Mouse (Mus musculus) kidney, adult 2 months (tissue): ENCODE data around the gene Gm20219. TPM values are rescaled to one million over a fixed set of nuclear protein-coding genes. Genes with fewer than 3 reads are reported as not detected.

ENCODE experiments used
- DNase-seq: peaks from one replicate; pipeline ENCODE4 v3.0.0; 2021
- H3K27ac ChIP-seq: fragments of 200-500 bp; 2 replicates; pipeline ENCODE4 v1.5.1; 2012; ENCODE audit warnings: low read depth, low read length, control low read depth, inconsistent platforms; ENCODE audit not compliant: insufficient read depth
- H3K27me3 ChIP-seq: fragments of 200-500 bp; replicated peaks from 2 replicates; pipeline ENCODE4 v1.6.1; 2012; ENCODE audit warnings: mild to moderate bottlenecking, moderate library complexity, low read length, inconsistent platforms; ENCODE audit not compliant: control insufficient read depth, insufficient read depth
- H3K36me3 ChIP-seq: fragments of 200-500 bp; 2 replicates; pipeline ENCODE4 v1.6.1; 2012; ENCODE audit warnings: mild to moderate bottlenecking, moderate library complexity, low read length, inconsistent platforms; ENCODE audit not compliant: control insufficient read depth, insufficient read depth
- H3K4me1 ChIP-seq: fragments of 200-500 bp; 2 replicates; pipeline ENCODE4 v1.6.1; 2011; ENCODE audit warnings: low read length; ENCODE audit not compliant: control insufficient read depth, insufficient read depth
- H3K4me3 ChIP-seq: fragments of 200-500 bp; 2 replicates; pipeline ENCODE4 v1.5.1; 2011; ENCODE audit warnings: mild to moderate bottlenecking, low read depth, low read length, control low read depth; ENCODE audit not compliant: insufficient read depth
- CTCF ChIP-seq: fragments of 200-500 bp; conservative IDR thresholded peaks from 2 replicates; pipeline ENCODE4 v1.5.1; 2011; ENCODE audit warnings: low read depth, mild to moderate bottlenecking, control low read depth, low read length, moderate library complexity, mixed read lengths; ENCODE audit not compliant: insufficient read depth, insufficient read length
- POLR2A ChIP-seq: fragments of 200-500 bp; IDR thresholded peaks from one replicate; pipeline ENCODE4 v1.6.1; 2011; ENCODE audit warnings: low read depth, low read length, control low read depth
- WGBS: fragments of 180-500 bp; shearing (Covaris S2); methylation state at CpG from one replicate; pipeline ENCODE4 v1.1.7; 2018; 5-methylcytosine and 5-hydroxymethylcytosine counted together
- polyA plus RNA-seq: library from polyadenylated mRNA; depleted of rRNA; stranded (reverse); fragments of >200 nt; gene quantifications from 2 replicates; pipeline ENCODE4 v1.2.3, GENCODE M21; 2012

Gm20219 gene
- polyA plus RNA-seq, 1 experiment, result 2.1 TPM

GRCm38 (mm10) chr17:56536192-56536591 lies 18.0 kb downstream of the Gm20219 start:
- TF ChIP-seq POLR2A (no peak), CTCF (no peak)
- no peaks in the 10 kb centered on the region for H3K36me3 ChIP-seq
- no peaks in the 10 kb centered on the region for H3K27me3 ChIP-seq
- no peak overlapping the region for H3K27ac ChIP-seq
- 82% methylated on average over 14 of the region's 14 CpGs for WGBS
- DNase-seq, result no peak
- H3K4me3 ChIP-seq, result no peak overlapping the region
- H3K4me1 ChIP-seq, result no peaks in the 10 kb centered on the region

GRCm38 (mm10) chr17:56524943-56525342 lies 29.2 kb downstream of the Gm20219 start:
- Histone ChIP-seq H3K27ac (no peak overlapping the region), H3K36me3 (no peaks in the 10 kb centered on the region), H3K4me1 (no peaks in the 10 kb centered on the region), H3K4me3 (no peak overlapping the region), H3K27me3 (no peaks in the 10 kb centered on the region)
- TF ChIP-seq CTCF, result no peak
- no peak for TF ChIP-seq POLR2A
- no peak for DNase-seq
- 57% methylated on average over 4 of the region's 4 CpGs for WGBS

- Histone ChIP-seq H3K4me3 (no peak overlapping the region), H3K27me3 (no peaks in the 10 kb centered on the region), H3K27ac (no peak overlapping the region), H3K4me1 (no peaks in the 10 kb centered on the region), H3K36me3 (no peaks in the 10 kb centered on the region)
- DNase-seq, result no peak
- WGBS, result 64% methylated on average over 1 of the region's 1 CpGs
- TF ChIP-seq POLR2A, result no peak
- no peak for TF ChIP-seq CTCF
Observed at GRCm38 (mm10) chr17:56522744-56523143, 31.4 kb downstream of the Gm20219 start.

DNA sequence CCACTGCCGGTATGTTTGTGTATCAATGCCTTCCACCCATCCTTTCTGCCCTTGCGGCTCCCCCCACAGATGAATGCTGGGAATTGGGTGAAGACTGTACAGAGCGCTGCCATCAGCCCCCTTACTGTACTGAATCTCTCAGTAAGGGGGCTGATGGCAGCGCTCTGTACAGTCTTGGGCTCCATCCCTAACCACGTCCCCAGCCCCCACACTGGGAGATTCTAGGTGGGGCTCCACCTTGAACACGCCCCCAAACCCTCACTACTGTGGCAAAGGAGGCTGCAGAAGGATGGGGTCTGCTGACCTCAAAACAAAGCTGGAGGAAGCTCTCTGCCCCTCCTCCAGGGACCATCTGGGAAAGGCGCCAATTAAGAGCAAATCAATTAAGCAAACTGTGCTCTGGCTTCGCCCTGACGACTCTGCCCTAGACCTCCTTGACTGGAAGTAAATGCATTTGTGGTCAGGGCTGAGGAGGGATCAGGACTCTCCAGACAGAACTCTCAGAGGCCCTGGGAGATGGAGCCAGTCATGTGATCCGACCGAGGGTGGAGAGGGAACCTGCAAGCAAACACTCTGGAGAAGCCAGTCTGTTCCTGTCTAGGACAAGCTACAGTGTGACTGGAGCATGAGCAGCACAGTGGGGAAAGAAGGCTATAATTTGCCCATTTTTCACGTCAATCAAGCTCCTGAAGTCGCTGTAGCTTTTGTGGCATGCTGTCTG lies 38.3 kb downstream of the Gm20219 start:
- TF ChIP-seq CTCF (no peak), POLR2A (no peak)
- WGBS, result 8% methylated on average over 13 of the region's 13 CpGs
- DNase-seq, result no peak

DNA sequence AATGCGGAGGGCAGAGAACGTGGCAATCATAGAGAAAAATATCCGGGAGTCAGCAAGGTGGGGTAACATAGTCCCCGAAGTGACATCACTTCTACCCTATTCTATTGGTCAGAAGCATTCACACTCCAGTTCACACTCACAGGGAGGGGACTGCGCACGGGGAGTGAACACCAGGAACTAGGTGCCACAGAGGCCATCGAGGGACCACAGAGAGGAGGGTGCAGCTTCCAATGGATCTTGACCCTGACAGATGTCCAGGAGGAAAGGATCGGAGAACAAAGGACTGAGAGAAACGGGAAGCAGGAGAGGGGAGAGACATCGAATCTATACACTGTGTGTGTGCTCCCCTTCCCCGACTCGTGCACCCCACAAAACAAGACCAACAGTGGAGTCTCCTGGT lies 39.3 kb downstream of the Gm20219 start:
- TF ChIP-seq CTCF (no peak), POLR2A (no peak)
- H3K27ac ChIP-seq, result no peak overlapping the region
- H3K4me1 ChIP-seq, result no peaks in the 10 kb centered on the region
- H3K4me3 ChIP-seq, result no peak overlapping the region
- 26% methylated on average over 12 of the region's 12 CpGs for WGBS
- no peak for DNase-seq
- H3K36me3 ChIP-seq, result no peaks in the 10 kb centered on the region
- H3K27me3 ChIP-seq, result no peaks in the 10 kb centered on the region

More for the DNA sequence above, 38.3 kb downstream of the Gm20219 start:
- H3K4me1 ChIP-seq, result no peaks in the 10 kb centered on the region
- H3K36me3 ChIP-seq, result no peaks in the 10 kb centered on the region
- H3K4me3 ChIP-seq, result no peak overlapping the region
- no peak overlapping the region for H3K27ac ChIP-seq
- H3K27me3 ChIP-seq, result no peaks in the 10 kb centered on the region

- no peak for DNase-seq
- no peaks in the 10 kb centered on the region for H3K4me1 ChIP-seq
- no peak overlapping the region for H3K27ac ChIP-seq
- no peaks in the 10 kb centered on the region for H3K36me3 ChIP-seq
- H3K27me3 ChIP-seq, result no peaks in the 10 kb centered on the region
- H3K4me3 ChIP-seq, result no peak overlapping the region
- no peak for TF ChIP-seq POLR2A
- no peak for TF ChIP-seq CTCF
Observed at GRCm38 (mm10) chr17:56514330-56514729, 39.9 kb downstream of the Gm20219 start.

DNA sequence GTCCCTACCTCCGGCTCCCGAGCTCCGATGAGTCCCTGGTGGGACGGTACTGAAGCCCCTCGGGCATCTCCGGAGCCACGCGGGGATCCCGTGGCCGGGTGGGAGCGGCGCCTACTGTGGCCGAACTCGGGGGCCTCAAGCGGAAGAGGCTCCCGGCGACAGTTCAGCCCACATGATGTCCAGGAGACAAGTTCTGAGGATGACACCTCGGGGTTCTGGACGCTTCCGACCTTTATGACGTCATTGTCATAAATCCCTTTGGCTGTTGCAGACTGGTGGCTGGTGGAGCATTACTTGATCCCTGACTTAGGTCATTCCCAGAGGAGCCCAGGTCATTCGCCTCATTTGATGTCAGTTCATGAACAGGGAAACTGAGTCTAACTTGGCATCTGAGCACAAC lies 41.9 kb downstream of the Gm20219 start, which contains the start of gene Znrf4:
Gene Znrf4, minus strand, starts transcription at position 122 of the 400 bp plus-strand sequence.
- no peaks in the 10 kb centered on the region for H3K36me3 ChIP-seq
- no peak for TF ChIP-seq CTCF
- TF ChIP-seq POLR2A, result no peak
- 65% methylated on average over 22 of the region's 22 CpGs for WGBS
- no peak within 1 kb of the TSS for H3K4me3 ChIP-seq
- no peak within 1 kb of the TSS for H3K27ac ChIP-seq
- no peaks in the 10 kb centered on the region for H3K27me3 ChIP-seq
- no peak for DNase-seq
- H3K4me1 ChIP-seq, result no peaks in the 10 kb centered on the region

DNA sequence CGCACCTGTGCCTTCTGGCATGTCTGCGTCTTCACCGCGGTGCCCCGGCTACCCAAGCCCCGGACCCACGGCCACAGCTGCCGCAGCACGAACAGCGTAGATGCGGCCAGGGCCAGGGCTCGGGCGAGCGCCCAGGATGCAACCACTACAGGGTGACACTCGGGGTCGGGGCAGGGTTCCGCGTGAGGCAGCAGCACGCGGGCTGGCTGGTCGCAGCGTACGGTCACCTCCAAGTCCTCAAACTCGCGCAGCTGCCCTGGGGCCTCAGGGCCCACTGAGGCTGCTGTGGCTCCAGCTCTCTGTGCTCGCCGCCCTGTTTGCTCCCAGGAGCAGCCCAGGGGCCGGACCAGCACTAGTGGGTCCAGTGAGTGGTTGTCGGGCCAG lies 42.5 kb downstream of the Gm20219 start:
- 22% methylated on average over 29 of the region's 29 CpGs for WGBS
- no peaks in the 10 kb centered on the region for H3K4me1 ChIP-seq
- TF ChIP-seq CTCF (no peak), POLR2A (no peak)
- H3K4me3 ChIP-seq, result no peak overlapping the region
- no peak for DNase-seq
- H3K27me3 ChIP-seq, result no peaks in the 10 kb centered on the region
- H3K27ac ChIP-seq, result no peak overlapping the region
- no peaks in the 10 kb centered on the region for H3K36me3 ChIP-seq
